Comparison of ENCODE assay signal across 8 mouse cellular contexts in genomic region chr12:108396081-108396947, GRCm38 (mm10). TPM values are rescaled to one million over a fixed set of nuclear protein-coding genes. Genes with fewer than 3 reads are reported as not detected.
A peak's percentile ranks its signal among the peaks of the same experiment; 100 is the strongest.
DNase-seq lines count a peak whose midpoint lies in the region; ATAC-seq and TF ChIP-seq lines count a peak whose summit lies in the region.

No protein-coding gene starts in this region.

- no peaks in the 10 kb centered on the region for H3K9me3 ChIP-seq in neural tube, embryonic 12.5 days

- H3K4me1 ChIP-seq in neural tube, embryonic 12.5 days = peaks cover 35% of the 10 kb centered on the region

- no peak for TF ChIP-seq CTCF in layer of hippocampus, adult 2 months (conservative IDR thresholded peaks at IDR 0.05)

- H3K4me3 ChIP-seq in layer of hippocampus, adult 2 months = no peak overlapping the region
- no peak overlapping the region for H3K4me3 ChIP-seq in neural tube, embryonic 12.5 days

- peak; percentile 99 for DNase-seq in 3T3-L1 (ENCODE audit: low read depth, low spot score)
- peak; percentile 56 to 58 for DNase-seq in adrenal gland, postnatal 36 days
- DNase-seq in frontal cortex, adult 2 months (ENCODE audit: extremely low spot score in 1 of 2, low spot score in 1 of 2) = peak; percentile 79 to 88
- peak; percentile 35 to 76 for DNase-seq in layer of hippocampus, adult 2 months (ENCODE audit: low spot score in 2 of 2)
- DNase-seq in heart, postnatal 10 days = no peak
- no peak for DNase-seq in thymus, adult 18-20 months
- DNase-seq in urinary bladder, adult 2 months (ENCODE audit: low spot score) = no peak

- WGBS in neural tube, embryonic 12.5 days = 57% methylated on average over 11 of the region's 11 CpGs

- no peak overlapping the region for H3K4me2 ChIP-seq in neural tube, embryonic 12.5 days (replicated peaks)

- H3K27me3 ChIP-seq in neural tube, embryonic 12.5 days (replicated peaks) = no peaks in the 10 kb centered on the region

- H3K36me3 ChIP-seq in neural tube, embryonic 12.5 days = no peaks in the 10 kb centered on the region

- H3K9ac ChIP-seq in neural tube, embryonic 12.5 days = no peak overlapping the region

- intact Hi-C loops in heart, postnatal 10 days (cut with DNase I) = no loop called here

- H3K27ac ChIP-seq in layer of hippocampus, adult 2 months = peak overlapping the region; percentile 73
- peak overlapping the region; percentile 46; the same call in 1 of the 2 replicates for H3K27ac ChIP-seq in neural tube, embryonic 12.5 days

- ATAC-seq in neural tube, embryonic 12.5 days (ENCODE audit: low FRiP score, low read depth) = peak; percentile 95

RNA-seq across cellular contexts. Expression of gene Eml1, which starts 25.6 kb away (rescaled TPM):
- 10 to 100 TPM; 16.6 to 44.6 TPM for total RNA-seq in adrenal gland, postnatal 36 days (2021)
- 49.3 and 57.7 TPM in 2 replicates for polyA plus RNA-seq in frontal cortex, adult 2 months (2012; rRNA removed)
- total RNA-seq in layer of hippocampus, adult 2 months (2021) = 10 to 100 TPM; 46.6 to 47.4 TPM
- 108 and 122 TPM in 2 replicates for polyA plus RNA-seq in neural tube, embryonic 12.5 days (2016; fragmentation: Nextera tagmentation; extraction: Ambion mirVana)
- total RNA-seq in heart, postnatal 10 days (2021) = 10 to 100 TPM; 82.1 to 94.6 TPM
- polyA plus RNA-seq in urinary bladder, adult 2 months (2012; rRNA removed) = 182 and 223 TPM in 2 replicates

Comparison
In these comparisons a context has a peak if more than half of its experiments do, and no peak if none do; other contexts are left out.
1. DNase-seq: peak in 3T3-L1 (single experiment), adrenal gland, postnatal 36 days (2 of 2), frontal cortex, adult 2 months (2 of 2) and layer of hippocampus, adult 2 months (2 of 2); none in heart, postnatal 10 days (0 of 2), thymus, adult 18-20 months (0 of 2) and urinary bladder, adult 2 months (single experiment).